33 mouse cellular contexts compared by ENCODE assay signal in genomic region chr8:54554921-54555320, GRCm38 (mm10). TPM values are rescaled to one million over a fixed set of nuclear protein-coding genes. Genes with fewer than 3 reads are reported as not detected.
"Had no signal": no experiment of that assay in that cellular context is flagged by ENCODE, and none has a peak within 500 bp of the region (broad histone marks: within the 10 kb centered on the region; RNA-seq: fewer than 3 reads in every experiment).

No protein-coding gene starts in this region.

- H3K4me3 ChIP-seq: heart, adult 2 months; heart, embryonic 13.5 days; heart, embryonic 15.5 days; hindbrain, embryonic 13.5 days; hindbrain, embryonic 15.5 days; kidney, embryonic 15.5 days; limb, embryonic 13.5 days; limb, embryonic 15.5 days; liver, embryonic 12.5 days had no signal

- DNase-seq: gastrocnemius, postnatal 10 days; gastrocnemius, postnatal 36 days; heart, adult 11 months; heart, adult 2 months; heart, postnatal 14 days; heart, postnatal 36 days; kidney, adult 11 months; kidney, adult 2 months; kidney, adult 9 months; kidney, postnatal 14 days; kidney, postnatal 36 days; layer of hippocampus, adult 9-11 months; layer of hippocampus, postnatal 36 days; left cerebral cortex, postnatal 4 days had no signal

- H3K27ac ChIP-seq: heart, adult 2 months; heart, embryonic 13.5 days; heart, embryonic 15.5 days; hindbrain, embryonic 13.5 days; hindbrain, embryonic 15.5 days; hindbrain, postnatal 0 days; kidney, embryonic 15.5 days; kidney, postnatal 0 days; limb, embryonic 13.5 days; limb, embryonic 15.5 days; liver, embryonic 12.5 days; liver, embryonic 14.5 days had no signal

- ATAC-seq: hindbrain, postnatal 0 days; intestine, embryonic 16.5 days; liver, embryonic 12.5 days had no signal

RNA-seq across cellular contexts. Expression of gene Asb5, which starts 25.5 kb away (rescaled TPM):
- total RNA-seq: hematopoietic stem cell, adult 5-6 weeks had no signal

RNA-seq across cellular contexts. Expression of gene Spata4, which starts 45.7 kb away (rescaled TPM):
- total RNA-seq: gastrocnemius, adult 18-20 months; gastrocnemius, postnatal 10 days; gastrocnemius, postnatal 36 days; heart, adult 2 months; heart, postnatal 14 days; heart, postnatal 36 days; hematopoietic stem cell, adult 5-6 weeks; hindbrain, postnatal 0 days; layer of hippocampus, adult 18-20 months; layer of hippocampus, adult 8-10 months; layer of hippocampus, postnatal 14 days; left cerebral cortex, adult 18-20 months; left cerebral cortex, postnatal 4 days; liver, adult 2 months had no signal
